Mouse (Mus musculus): ENCODE measurements around the gene Tor1aip2. TPM values are rescaled to one million over a fixed set of nuclear protein-coding genes. Genes with fewer than 3 reads are reported as not detected.

Gene Tor1aip2
- polyA plus RNA-seq, 1 experiment from 2014 or later: 112 TPM

DNA sequence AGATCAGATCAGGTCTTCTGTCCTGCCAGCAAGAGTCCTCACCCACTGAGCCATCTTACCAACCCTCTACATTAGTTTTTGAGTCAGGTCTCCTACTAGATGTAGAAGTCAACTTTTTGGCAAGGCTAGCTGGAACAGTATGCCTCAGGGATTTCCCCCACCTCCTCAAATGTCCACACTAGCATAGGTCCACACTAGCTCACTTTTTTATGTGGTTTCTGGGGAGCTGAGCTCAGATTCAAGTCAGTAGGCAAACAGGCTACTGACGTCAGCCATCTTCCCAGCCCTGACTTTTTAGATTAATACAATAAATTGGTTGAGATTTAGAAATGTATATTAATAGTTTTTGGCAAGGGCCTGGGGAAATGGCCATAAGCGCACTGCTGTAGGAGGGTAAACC, 72.2 kb downstream of the Tor1aip2 start:
- Histone ChIP-seq H3K36me3 (ENCODE audit: control insufficient read depth, insufficient read depth, low read length) (no peaks in the 10 kb centered on the region), H3K4me2 (ENCODE audit: low read depth, low read length, severe bottlenecking) (no peak overlapping the region), H3K27ac (ENCODE audit: low read depth, low read length) (no peak overlapping the region), H3K4me1 (replicated peaks; ENCODE audit: control insufficient read depth, insufficient read depth, low read length) (peaks cover 3% of the 10 kb centered on the region; the same call in 1 of the 2 replicates), H3K27me3 (ENCODE audit: control insufficient read depth, insufficient read depth, low read length) (no peaks in the 10 kb centered on the region), H3K9ac (ENCODE audit: low read length) (no peak overlapping the region), H3K9me3 (ENCODE audit: control insufficient read depth, low read length) (no peaks in the 10 kb centered on the region), H3K4me3 (ENCODE audit: low read depth, low read length) (no peak overlapping the region)
- no peak for DNase-seq (ENCODE audit: low spot score)
- no peak for ATAC-seq (replicated peaks; ENCODE audit: low FRiP score)
- 94% methylated on average over 2 of the region's 2 CpGs for WGBS

DNA sequence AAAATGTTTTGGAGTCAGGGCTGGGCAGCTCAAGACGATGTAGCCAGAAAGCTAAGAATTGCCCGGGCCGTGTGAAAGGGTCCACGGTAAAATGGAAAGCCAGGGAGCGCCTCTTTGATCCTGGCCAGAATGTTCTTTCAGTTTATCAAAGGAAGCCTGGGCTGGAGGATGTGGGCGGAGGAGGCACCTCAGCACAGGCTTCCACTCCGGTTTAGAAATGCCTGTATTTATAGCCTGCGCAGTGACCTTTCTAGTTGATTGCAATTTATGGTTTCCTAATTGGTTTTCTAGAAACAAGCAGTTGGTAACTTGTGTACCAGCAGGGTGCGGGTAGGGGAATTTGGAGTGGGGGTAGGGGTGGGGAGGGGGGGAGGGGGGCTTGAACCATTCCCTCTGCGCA, 73.2 kb downstream of the Tor1aip2 start:
- Histone ChIP-seq H3K4me3 (ENCODE audit: low read depth, low read length) (no peak overlapping the region), H3K9me3 (ENCODE audit: control insufficient read depth, low read length) (no peaks in the 10 kb centered on the region), H3K9ac (ENCODE audit: low read length) (no peak overlapping the region), H3K36me3 (ENCODE audit: control insufficient read depth, insufficient read depth, low read length) (no peaks in the 10 kb centered on the region), H3K4me1 (replicated peaks; ENCODE audit: control insufficient read depth, insufficient read depth, low read length) (peaks cover 3% of the 10 kb centered on the region; the same call in 1 of the 2 replicates), H3K27me3 (ENCODE audit: control insufficient read depth, insufficient read depth, low read length) (no peaks in the 10 kb centered on the region), H3K4me2 (ENCODE audit: low read depth, low read length, severe bottlenecking) (no peak overlapping the region), H3K27ac (ENCODE audit: low read depth, low read length) (no peak overlapping the region)
- 32% methylated on average over 10 of the region's 10 CpGs for WGBS
- ATAC-seq (replicated peaks; ENCODE audit: low FRiP score) (no peak), DNase-seq (ENCODE audit: low spot score) (no peak)

DNA sequence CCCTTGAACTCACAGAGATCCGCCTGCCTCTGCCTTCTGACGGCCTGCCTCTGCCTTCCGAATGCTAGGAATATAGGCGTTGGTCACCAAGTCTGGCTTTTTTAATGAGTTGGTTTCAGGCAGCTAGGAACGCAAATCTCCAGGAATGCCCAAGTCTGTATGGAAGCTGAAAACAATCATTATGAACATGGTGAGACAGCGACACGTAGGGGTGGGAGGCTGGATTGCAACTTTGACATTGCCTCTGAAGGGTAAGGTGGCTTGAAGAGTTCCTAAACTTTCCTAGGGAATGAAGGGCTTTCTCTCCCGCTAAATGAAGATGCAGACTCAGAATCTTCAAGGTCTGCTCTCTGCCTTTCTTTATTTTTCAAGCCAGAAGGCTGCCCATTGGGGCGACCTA, 75.9 kb downstream of the Tor1aip2 start:
- Histone ChIP-seq H3K27ac (ENCODE audit: low read depth, low read length) (no peak overlapping the region), H3K4me3 (ENCODE audit: low read depth, low read length) (no peak overlapping the region), H3K36me3 (ENCODE audit: control insufficient read depth, insufficient read depth, low read length) (no peaks in the 10 kb centered on the region), H3K9me3 (ENCODE audit: control insufficient read depth, low read length) (no peaks in the 10 kb centered on the region), H3K4me2 (ENCODE audit: low read depth, low read length, severe bottlenecking) (no peak overlapping the region), H3K9ac (ENCODE audit: low read length) (no peak overlapping the region), H3K4me1 (replicated peaks; ENCODE audit: control insufficient read depth, insufficient read depth, low read length) (peaks cover 3% of the 10 kb centered on the region; the same call in 1 of the 2 replicates), H3K27me3 (ENCODE audit: control insufficient read depth, insufficient read depth, low read length) (no peaks in the 10 kb centered on the region)
- DNase-seq (ENCODE audit: low spot score) (no peak), ATAC-seq (replicated peaks; ENCODE audit: low FRiP score) (no peak)
- WGBS: 77% methylated on average over 9 of the region's 9 CpGs

DNA sequence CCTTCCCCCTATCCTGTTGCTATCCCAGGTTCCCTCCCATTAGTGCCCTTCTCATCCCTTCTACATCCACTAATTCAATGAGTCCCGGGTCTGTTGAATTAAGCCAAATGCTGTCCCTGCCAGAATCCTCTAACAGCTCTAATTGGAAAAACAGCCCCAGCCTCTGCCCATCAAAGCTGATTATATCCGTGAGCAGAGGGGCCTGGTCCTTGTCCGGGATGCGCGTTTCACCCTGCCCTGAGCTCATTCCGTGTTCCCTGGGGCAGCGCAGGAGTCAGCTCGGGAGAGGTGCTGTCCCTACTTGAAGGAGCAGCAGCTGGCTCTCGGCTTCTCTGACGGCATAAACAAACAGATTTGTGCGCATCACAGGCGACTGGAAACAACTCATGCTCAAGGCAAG, 76.5 kb downstream of the Tor1aip2 start:
- H3K36me3 ChIP-seq (ENCODE audit: control insufficient read depth, insufficient read depth, low read length): no peaks in the 10 kb centered on the region
- DNase-seq (ENCODE audit: low spot score): no peak
- peaks cover 3% of the 10 kb centered on the region; the same call in 1 of the 2 replicates for H3K4me1 ChIP-seq (replicated peaks; ENCODE audit: control insufficient read depth, insufficient read depth, low read length)
- H3K9ac ChIP-seq (ENCODE audit: low read length): no peak overlapping the region
- H3K27me3 ChIP-seq (ENCODE audit: control insufficient read depth, insufficient read depth, low read length): no peaks in the 10 kb centered on the region
- no peak overlapping the region for H3K27ac ChIP-seq (ENCODE audit: low read depth, low read length)
- H3K4me2 ChIP-seq (ENCODE audit: low read depth, low read length, severe bottlenecking): no peak overlapping the region
- 34% methylated on average over 12 of the region's 12 CpGs for WGBS
- no peak for ATAC-seq (replicated peaks; ENCODE audit: low FRiP score)
- H3K4me3 ChIP-seq (ENCODE audit: low read depth, low read length): no peak overlapping the region
- no peaks in the 10 kb centered on the region for H3K9me3 ChIP-seq (ENCODE audit: control insufficient read depth, low read length)

DNA sequence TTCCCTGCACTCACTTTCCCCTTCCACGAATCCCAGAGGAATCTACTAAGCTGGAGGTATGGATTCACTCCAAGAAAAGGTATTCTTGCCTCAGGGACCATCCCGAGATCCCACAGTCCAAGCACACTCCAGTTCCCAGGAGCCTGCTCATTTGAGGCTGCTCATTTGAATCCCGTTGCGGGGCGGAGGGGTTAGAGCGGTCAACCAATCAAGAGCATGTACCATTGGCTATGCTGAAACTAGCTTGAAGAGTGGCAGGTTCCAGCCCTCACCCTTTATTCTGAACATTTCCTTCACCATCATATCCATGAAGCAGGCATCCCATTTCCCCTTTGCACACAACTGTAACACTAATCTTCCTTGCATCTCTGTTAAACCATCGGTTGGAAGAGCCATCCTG, 76.9 kb downstream of the Tor1aip2 start:
- H3K27ac ChIP-seq (ENCODE audit: low read depth, low read length): no peak overlapping the region
- H3K4me1 ChIP-seq (replicated peaks; ENCODE audit: control insufficient read depth, insufficient read depth, low read length): peaks cover 3% of the 10 kb centered on the region; the same call in 1 of the 2 replicates
- H3K9ac ChIP-seq (ENCODE audit: low read length): no peak overlapping the region
- ATAC-seq (replicated peaks; ENCODE audit: low FRiP score) (no peak), DNase-seq (ENCODE audit: low spot score) (no peak)
- no peaks in the 10 kb centered on the region for H3K27me3 ChIP-seq (ENCODE audit: control insufficient read depth, insufficient read depth, low read length)
- H3K4me2 ChIP-seq (ENCODE audit: low read depth, low read length, severe bottlenecking): no peak overlapping the region
- 67% methylated on average over 7 of the region's 7 CpGs for WGBS
- no peak overlapping the region for H3K4me3 ChIP-seq (ENCODE audit: low read depth, low read length)
- H3K36me3 ChIP-seq (ENCODE audit: control insufficient read depth, insufficient read depth, low read length): no peaks in the 10 kb centered on the region
- no peaks in the 10 kb centered on the region for H3K9me3 ChIP-seq (ENCODE audit: control insufficient read depth, low read length)

DNA sequence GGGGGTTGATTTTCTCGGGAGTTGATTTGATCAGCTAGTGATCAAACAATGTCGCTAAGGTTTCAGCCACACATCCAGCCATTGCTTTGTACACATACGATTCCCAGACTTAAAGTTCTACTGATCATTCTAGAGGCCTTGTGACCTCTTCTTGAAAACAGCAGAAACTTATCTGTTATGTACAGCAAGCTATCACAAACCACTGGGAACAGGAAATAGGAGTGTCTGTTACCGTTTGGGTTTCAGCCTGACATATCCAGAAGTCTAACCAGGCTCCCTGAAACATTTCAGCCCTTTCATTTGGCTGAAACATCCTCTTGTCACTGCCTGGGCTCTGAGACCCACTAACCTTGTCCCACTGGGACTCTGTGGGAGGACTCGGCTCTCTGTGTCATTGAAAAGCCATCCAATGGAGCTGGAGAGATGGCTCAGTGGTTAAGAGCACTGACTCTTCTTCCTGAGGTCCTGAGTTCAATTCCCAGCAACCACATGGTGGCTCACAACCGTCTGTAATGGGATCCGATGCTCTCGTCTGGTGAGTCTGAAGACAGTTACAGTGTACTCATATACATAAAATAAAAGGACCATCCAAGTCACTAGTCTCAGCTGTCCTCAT, 78.8 kb downstream of the Tor1aip2 start:
- WGBS: 86% methylated on average over 8 of the region's 8 CpGs
- Histone ChIP-seq H3K4me2 (ENCODE audit: low read depth, low read length, severe bottlenecking) (no peak overlapping the region), H3K9ac (ENCODE audit: low read length) (no peak overlapping the region), H3K4me1 (replicated peaks; ENCODE audit: control insufficient read depth, insufficient read depth, low read length) (no peaks in the 10 kb centered on the region; the same call in 1 of the 2 replicates), H3K4me3 (ENCODE audit: low read depth, low read length) (no peak overlapping the region), H3K27ac (ENCODE audit: low read depth, low read length) (no peak overlapping the region), H3K36me3 (ENCODE audit: control insufficient read depth, insufficient read depth, low read length) (no peaks in the 10 kb centered on the region), H3K9me3 (ENCODE audit: control insufficient read depth, low read length) (no peaks in the 10 kb centered on the region), H3K27me3 (ENCODE audit: control insufficient read depth, insufficient read depth, low read length) (no peaks in the 10 kb centered on the region)
- ATAC-seq (replicated peaks; ENCODE audit: low FRiP score): no peak
- DNase-seq (ENCODE audit: low spot score): no peak

DNA sequence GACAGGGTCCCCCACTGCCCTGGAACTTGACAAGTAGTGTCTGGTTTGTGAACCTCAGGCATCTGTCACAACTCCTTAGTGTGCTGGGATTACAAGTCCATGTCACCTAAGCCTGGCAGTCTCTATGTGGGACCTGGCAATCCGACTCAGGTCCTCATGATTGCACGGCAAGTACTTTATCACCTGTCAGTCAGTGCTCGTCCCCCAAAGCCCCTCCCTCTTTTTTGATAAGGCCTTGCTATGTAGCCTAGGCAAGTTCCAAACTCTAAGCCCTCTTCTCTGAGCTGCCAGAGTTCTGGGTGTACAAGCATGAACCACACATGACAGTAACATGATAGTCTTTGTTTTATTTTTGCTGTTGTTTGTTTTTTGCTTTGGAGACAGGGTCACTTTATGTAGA, 81.6 kb downstream of the Tor1aip2 start:
- no peak for ATAC-seq (replicated peaks; ENCODE audit: low FRiP score)
- WGBS: 83% methylated on average over 3 of the region's 3 CpGs
- Histone ChIP-seq H3K27ac (ENCODE audit: low read depth, low read length) (no peak overlapping the region), H3K9ac (ENCODE audit: low read length) (no peak overlapping the region), H3K36me3 (ENCODE audit: control insufficient read depth, insufficient read depth, low read length) (no peaks in the 10 kb centered on the region), H3K4me2 (ENCODE audit: low read depth, low read length, severe bottlenecking) (no peak overlapping the region), H3K4me3 (ENCODE audit: low read depth, low read length) (no peak overlapping the region), H3K9me3 (ENCODE audit: control insufficient read depth, low read length) (no peaks in the 10 kb centered on the region), H3K27me3 (ENCODE audit: control insufficient read depth, insufficient read depth, low read length) (no peaks in the 10 kb centered on the region), H3K4me1 (replicated peaks; ENCODE audit: control insufficient read depth, insufficient read depth, low read length) (no peaks in the 10 kb centered on the region)
- no peak for DNase-seq (ENCODE audit: low spot score)

Other genes with a start within 250 kb of the Tor1aip2 start
- gene Qsox1, start 222.5 kb upstream of the Tor1aip2 start, polyA plus RNA-seq (2014; fragmentation: Nextera tagmentation; extraction: Ambion mirVana): 8.4 and 8.8 TPM in 2 replicates
- 7.1 and 9.7 TPM in 2 replicates for gene Cep350, start 62.1 kb upstream of the Tor1aip2 start, polyA plus RNA-seq (2014; fragmentation: Nextera tagmentation; extraction: Ambion mirVana)
- 36.0 and 39.5 TPM in 2 replicates for gene Tor1aip1, start 1.1 kb downstream of the Tor1aip2 start, polyA plus RNA-seq (2014; fragmentation: Nextera tagmentation; extraction: Ambion mirVana)
- gene Fam163a, start 169.6 kb downstream of the Tor1aip2 start, polyA plus RNA-seq (2014; fragmentation: Nextera tagmentation; extraction: Ambion mirVana): 2.6 and 3.2 TPM in 2 replicates

Data from forebrain, embryonic 11.5 days (tissue).